Mouse (Mus musculus): ENCODE measurements around the gene Gm37240.

DNA sequence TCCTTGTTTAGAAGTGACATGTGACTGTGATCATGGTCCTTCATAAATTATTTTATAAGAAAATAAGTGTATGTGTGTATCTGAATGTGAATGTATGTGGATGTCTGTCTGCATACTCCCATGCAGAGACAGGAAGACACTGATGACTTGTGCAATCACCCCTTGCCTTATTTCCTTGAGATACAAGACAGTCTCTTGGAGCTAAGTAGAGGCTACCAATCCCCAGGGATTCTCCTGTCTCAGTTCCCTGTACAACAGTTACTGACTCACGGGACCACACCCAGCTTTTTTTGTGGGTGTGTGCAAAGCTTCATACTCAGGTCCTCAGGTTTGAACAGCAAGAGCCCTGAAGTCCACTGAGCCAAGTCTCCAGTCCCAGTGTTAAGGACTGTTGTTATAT is 964.1 kb downstream of the Gm37240 start:
- TF ChIP-seq POLR2A (IDR thresholded peaks at IDR 0.05; ENCODE audit: borderline replicate concordance, control insufficient read depth, low read depth, low read length) (no peak), CTCF (IDR thresholded peaks at IDR 0.05; ENCODE audit: control insufficient read depth, insufficient read depth, low read length) (no peak)
